Mouse (Mus musculus): Measurements from ENCODE around the gene Rft1. TPM values are rescaled to one million over a fixed set of nuclear protein-coding genes. Genes with fewer than 3 reads are reported as not detected.

Rft1 gene
- polyA plus RNA-seq, 1 experiment from 2014 or later, result 6.7 TPM

DNA sequence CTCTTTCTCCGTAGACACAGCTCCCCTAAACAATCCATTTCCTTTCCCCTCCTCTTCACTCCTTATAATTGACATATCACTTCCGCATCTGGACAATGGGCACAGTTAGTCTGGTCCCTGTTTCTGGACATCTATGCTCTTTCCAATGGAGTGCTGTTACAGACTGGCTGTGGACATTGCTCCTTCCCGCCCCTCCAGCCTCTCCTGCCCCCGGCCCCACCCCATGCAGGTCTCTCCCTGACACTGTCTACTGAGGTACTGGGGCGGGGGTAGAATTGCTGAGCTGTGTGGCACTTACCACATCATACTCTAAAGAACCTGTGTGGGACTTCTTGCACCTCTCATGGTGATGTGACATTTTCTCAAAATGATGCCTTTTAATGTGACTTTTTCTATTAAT, 48.9 kb downstream of the Rft1 start:
- Histone ChIP-seq H3K9ac (ENCODE audit: low read length) (no peak overlapping the region), H3K27ac (ENCODE audit: low read depth, low read length) (no peak overlapping the region), H3K4me1 (ENCODE audit: control insufficient read depth, insufficient read depth, low read length) (no peaks in the 10 kb centered on the region), H3K36me3 (ENCODE audit: control insufficient read depth, insufficient read depth, low read length) (no peaks in the 10 kb centered on the region), H3K4me2 (ENCODE audit: low read length) (no peak overlapping the region), H3K4me3 (ENCODE audit: low read depth, low read length) (no peak overlapping the region), H3K9me3 (replicated peaks; ENCODE audit: control insufficient read depth, low read length) (no peaks in the 10 kb centered on the region), H3K27me3 (replicated peaks; ENCODE audit: control insufficient read depth, insufficient read depth, low read length) (no peaks in the 10 kb centered on the region)
- 86% methylated on average over 5 of the region's 5 CpGs for WGBS
- DNase-seq (ENCODE audit: low spot score) (no peak), ATAC-seq (no peak)

DNA sequence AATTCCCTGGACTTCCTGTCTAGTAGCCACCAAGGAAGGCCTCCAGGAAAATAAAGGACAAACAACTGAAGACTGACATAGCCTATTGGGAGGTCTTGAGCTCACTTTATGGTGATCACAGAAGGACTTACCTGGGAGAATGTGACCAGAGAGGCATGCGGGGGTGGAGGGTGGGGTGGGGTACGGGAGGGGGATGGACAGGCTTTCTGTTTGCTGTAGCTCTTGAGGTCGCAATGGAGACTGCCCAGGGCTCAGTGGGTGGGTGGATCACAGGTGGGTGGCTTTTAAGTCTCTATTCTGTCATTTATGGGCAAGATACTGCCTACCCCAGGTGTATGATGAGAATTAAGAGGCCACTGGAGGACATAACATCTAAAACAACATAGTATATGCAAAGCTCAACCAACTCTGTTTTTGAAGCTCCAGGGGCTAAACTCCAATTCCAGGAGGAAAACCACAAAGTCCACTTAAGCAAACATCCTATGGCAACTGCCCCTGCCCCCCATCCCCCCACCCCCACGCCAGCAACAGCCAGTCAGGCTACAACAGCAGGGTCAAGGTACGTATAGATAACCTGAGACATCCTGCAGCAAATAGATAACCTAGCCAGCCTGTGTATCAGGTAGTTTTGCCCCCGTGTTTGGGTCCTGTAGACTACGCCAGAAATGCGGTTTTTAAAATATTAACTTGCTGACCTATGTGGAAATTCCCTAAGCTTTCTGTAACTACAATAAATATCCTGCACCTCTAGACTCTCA, 50.1 kb downstream of the Rft1 start:
- H3K9ac ChIP-seq (ENCODE audit: low read length), result no peak overlapping the region
- no peaks in the 10 kb centered on the region for H3K9me3 ChIP-seq (replicated peaks; ENCODE audit: control insufficient read depth, low read length)
- H3K4me1 ChIP-seq (ENCODE audit: control insufficient read depth, insufficient read depth, low read length), result no peaks in the 10 kb centered on the region
- no peak overlapping the region for H3K27ac ChIP-seq (ENCODE audit: low read depth, low read length)
- no peak overlapping the region for H3K4me3 ChIP-seq (ENCODE audit: low read depth, low read length)
- WGBS, result 82% methylated on average over 8 of the region's 8 CpGs
- no peaks in the 10 kb centered on the region for H3K27me3 ChIP-seq (replicated peaks; ENCODE audit: control insufficient read depth, insufficient read depth, low read length)
- ATAC-seq (no peak), DNase-seq (ENCODE audit: low spot score) (no peak)
- no peak overlapping the region for H3K4me2 ChIP-seq (ENCODE audit: low read length)
- no peaks in the 10 kb centered on the region for H3K36me3 ChIP-seq (ENCODE audit: control insufficient read depth, insufficient read depth, low read length)

GRCm38 (mm10) chr14:30711892-30712291, 57.7 kb downstream of the Rft1 start:
- no peak overlapping the region for H3K27ac ChIP-seq (ENCODE audit: low read depth, low read length)

GRCm38 (mm10) chr14:30713769-30714168, 59.6 kb downstream of the Rft1 start:
- H3K4me3 ChIP-seq (ENCODE audit: low read depth, low read length), result no peak overlapping the region
- no peak overlapping the region for H3K4me2 ChIP-seq (ENCODE audit: low read length)
- H3K36me3 ChIP-seq (ENCODE audit: control insufficient read depth, insufficient read depth, low read length), result no peaks in the 10 kb centered on the region
- no peak for DNase-seq (ENCODE audit: low spot score)
- no peak overlapping the region for H3K27ac ChIP-seq (ENCODE audit: low read depth, low read length)
- WGBS, result 86% methylated on average over 1 of the region's 1 CpGs
- H3K4me1 ChIP-seq (ENCODE audit: control insufficient read depth, insufficient read depth, low read length), result peaks cover 2% of the 10 kb centered on the region; the same call in 1 of the 2 replicates
- no peak for ATAC-seq
- no peak overlapping the region for H3K9ac ChIP-seq (ENCODE audit: low read length)
- no peaks in the 10 kb centered on the region; the same call in 1 of the 2 replicates for H3K27me3 ChIP-seq (replicated peaks; ENCODE audit: control insufficient read depth, insufficient read depth, low read length)
- no peaks in the 10 kb centered on the region for H3K9me3 ChIP-seq (replicated peaks; ENCODE audit: control insufficient read depth, low read length)

More at GRCm38 (mm10) chr14:30711892-30712291, 57.7 kb downstream of the Rft1 start:
- WGBS, result 94% methylated on average over 2 of the region's 2 CpGs
- Histone ChIP-seq H3K9ac (ENCODE audit: low read length) (no peak overlapping the region), H3K4me3 (ENCODE audit: low read depth, low read length) (no peak overlapping the region), H3K9me3 (replicated peaks; ENCODE audit: control insufficient read depth, low read length) (no peaks in the 10 kb centered on the region), H3K4me1 (ENCODE audit: control insufficient read depth, insufficient read depth, low read length) (no peaks in the 10 kb centered on the region), H3K36me3 (ENCODE audit: control insufficient read depth, insufficient read depth, low read length) (no peaks in the 10 kb centered on the region), H3K4me2 (ENCODE audit: low read length) (no peak overlapping the region), H3K27me3 (replicated peaks; ENCODE audit: control insufficient read depth, insufficient read depth, low read length) (no peaks in the 10 kb centered on the region; the same call in 1 of the 2 replicates)
- DNase-seq (ENCODE audit: low spot score), result no peak
- ATAC-seq, result no peak

DNA sequence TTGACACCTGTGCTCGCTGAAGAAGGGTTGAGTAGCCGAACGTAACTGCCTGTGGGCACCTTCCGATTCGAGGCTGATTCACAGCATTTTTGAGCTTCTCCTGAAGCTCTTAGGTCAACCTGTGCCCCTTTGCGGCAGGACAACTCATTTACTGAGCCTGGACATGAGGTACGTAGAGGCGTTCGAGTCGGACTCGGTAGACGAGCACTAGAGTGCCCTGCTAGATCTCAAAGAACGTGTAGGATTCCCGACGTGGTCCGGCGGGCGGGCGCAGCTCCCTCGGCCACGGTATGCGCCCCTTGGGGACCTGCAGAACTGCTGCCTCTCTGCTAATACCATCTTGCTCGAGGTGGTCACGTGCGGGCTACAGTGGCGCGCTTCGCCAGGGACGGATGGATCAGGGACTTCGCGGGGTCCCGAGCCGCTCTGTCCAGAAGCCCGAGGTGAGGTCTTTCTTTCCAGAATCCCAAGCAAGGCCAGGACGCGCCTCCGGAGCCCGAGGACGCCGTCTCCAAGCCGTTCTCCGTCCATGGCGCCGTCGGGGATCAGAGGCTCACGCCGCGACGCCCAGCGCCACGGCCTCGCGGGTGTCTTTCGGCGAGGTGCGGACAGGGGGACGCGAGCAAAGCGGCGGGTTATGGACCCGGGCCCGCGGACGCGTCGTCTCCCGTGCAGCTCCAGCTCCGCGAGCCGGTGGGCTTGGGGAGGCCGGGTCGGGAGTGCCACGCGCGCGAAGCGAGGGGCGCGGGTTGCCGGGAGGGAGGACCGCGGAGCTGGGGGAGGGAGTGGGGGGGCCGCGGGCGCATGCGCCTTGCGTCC, 60.8 kb downstream of the Rft1 start, which contains the start of gene Sfmbt1:
Gene Sfmbt1, plus strand, starts transcription at position 51 of the 819 bp plus-strand sequence.
- 2% methylated on average over 76 of the region's 87 CpGs for WGBS
- Histone ChIP-seq H3K27ac (ENCODE audit: low read depth, low read length) (peak within 1 kb of the TSS; percentile 97), H3K27me3 (replicated peaks; ENCODE audit: control insufficient read depth, insufficient read depth, low read length) (no peaks in the 10 kb centered on the region; the same call in 1 of the 2 replicates), H3K36me3 (ENCODE audit: control insufficient read depth, insufficient read depth, low read length) (no peaks in the 10 kb centered on the region), H3K4me3 (ENCODE audit: low read depth, low read length) (peak within 1 kb of the TSS; percentile 94), H3K4me2 (ENCODE audit: low read length) (peak within 1 kb of the TSS; percentile 68), H3K4me1 (ENCODE audit: control insufficient read depth, insufficient read depth, low read length) (peaks cover 2% of the 10 kb centered on the region; the same call in 1 of the 2 replicates), H3K9ac (ENCODE audit: low read length) (peak within 1 kb of the TSS; percentile 88), H3K9me3 (replicated peaks; ENCODE audit: control insufficient read depth, low read length) (no peaks in the 10 kb centered on the region)
- peak; percentile 51 for DNase-seq (ENCODE audit: low spot score)
- peak; percentile 75 for ATAC-seq

DNA sequence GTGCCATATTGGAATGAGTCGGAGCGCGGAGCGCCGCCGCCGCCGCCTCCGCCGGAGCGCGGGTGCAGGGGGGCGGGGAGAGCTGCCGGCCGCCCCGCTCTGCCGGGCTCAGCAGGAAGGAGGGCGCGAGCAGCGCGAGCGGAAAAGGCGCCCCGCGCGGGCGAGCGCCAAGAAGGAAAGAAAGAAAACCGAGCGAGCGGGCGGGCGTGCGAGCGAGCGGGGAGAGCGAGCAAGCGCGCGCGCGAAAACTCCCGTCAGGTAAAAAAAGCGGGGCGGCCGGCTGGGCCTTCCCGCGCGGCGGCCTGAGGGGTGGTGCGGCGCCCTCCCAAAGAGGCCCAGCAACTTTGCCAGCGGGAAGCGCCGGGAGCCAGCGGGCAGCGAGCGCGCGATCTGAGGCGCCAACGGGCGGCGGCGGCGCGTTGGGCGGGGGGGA, 61.5 kb downstream of the Rft1 start:
- Histone ChIP-seq H3K9ac (ENCODE audit: low read length) (peak overlapping the region; percentile 88), H3K4me3 (ENCODE audit: low read depth, low read length) (peak overlapping the region; percentile 94), H3K36me3 (ENCODE audit: control insufficient read depth, insufficient read depth, low read length) (no peaks in the 10 kb centered on the region), H3K4me1 (ENCODE audit: control insufficient read depth, insufficient read depth, low read length) (peaks cover 2% of the 10 kb centered on the region; the same call in 1 of the 2 replicates), H3K27me3 (replicated peaks; ENCODE audit: control insufficient read depth, insufficient read depth, low read length) (no peaks in the 10 kb centered on the region; the same call in 1 of the 2 replicates), H3K9me3 (replicated peaks; ENCODE audit: control insufficient read depth, low read length) (no peaks in the 10 kb centered on the region), H3K27ac (ENCODE audit: low read depth, low read length) (peak overlapping the region; percentile 97), H3K4me2 (ENCODE audit: low read length) (peak overlapping the region; percentile 68)
- 1% methylated on average over 51 of the region's 68 CpGs for WGBS
- peak; percentile 91 for ATAC-seq
- DNase-seq (ENCODE audit: low spot score), result peak; percentile 91

GRCm38 (mm10) chr14:30716051-30716952, 62.1 kb downstream of the Rft1 start:
- peak overlapping the region; percentile 94 for H3K4me3 ChIP-seq (ENCODE audit: low read depth, low read length)
- peak; percentile 59 for ATAC-seq
- peak overlapping the region; percentile 97 for H3K27ac ChIP-seq (ENCODE audit: low read depth, low read length)
- no peaks in the 10 kb centered on the region for H3K36me3 ChIP-seq (ENCODE audit: control insufficient read depth, insufficient read depth, low read length)
- DNase-seq (ENCODE audit: low spot score), result peak; percentile 55
- H3K9ac ChIP-seq (ENCODE audit: low read length), result peak overlapping the region; percentile 88
- peaks cover 2% of the 10 kb centered on the region; the same call in 1 of the 2 replicates for H3K4me1 ChIP-seq (ENCODE audit: control insufficient read depth, insufficient read depth, low read length)
- H3K4me2 ChIP-seq (ENCODE audit: low read length), result peak overlapping the region; percentile 68
- H3K27me3 ChIP-seq (replicated peaks; ENCODE audit: control insufficient read depth, insufficient read depth, low read length), result no peaks in the 10 kb centered on the region; the same call in 1 of the 2 replicates
- WGBS, result under 1% methylated on average over 83 of the region's 106 CpGs
- no peaks in the 10 kb centered on the region for H3K9me3 ChIP-seq (replicated peaks; ENCODE audit: control insufficient read depth, low read length)

- DNase-seq (ENCODE audit: low spot score) (peak; percentile 22), ATAC-seq (no peak)
- H3K4me3 ChIP-seq (ENCODE audit: low read depth, low read length), result peak overlapping the region; percentile 94
- WGBS, result 4% methylated on average over 7 of the region's 7 CpGs
- H3K9ac ChIP-seq (ENCODE audit: low read length), result peak overlapping the region; percentile 88
- H3K4me1 ChIP-seq (ENCODE audit: control insufficient read depth, insufficient read depth, low read length), result peaks cover 2% of the 10 kb centered on the region; the same call in 1 of the 2 replicates
- no peaks in the 10 kb centered on the region for H3K36me3 ChIP-seq (ENCODE audit: control insufficient read depth, insufficient read depth, low read length)
- H3K9me3 ChIP-seq (replicated peaks; ENCODE audit: control insufficient read depth, low read length), result no peaks in the 10 kb centered on the region
- H3K4me2 ChIP-seq (ENCODE audit: low read length), result peak overlapping the region; percentile 68
- no peak overlapping the region for H3K27ac ChIP-seq (ENCODE audit: low read depth, low read length)
- no peaks in the 10 kb centered on the region; the same call in 1 of the 2 replicates for H3K27me3 ChIP-seq (replicated peaks; ENCODE audit: control insufficient read depth, insufficient read depth, low read length)
These were observed 62.8 kb downstream of the Rft1 start for GRCm38 (mm10) chr14:30716953-30717285.
